7 mouse cellular contexts compared by ENCODE assay signal in genomic region chr1:152369139-152369538, GRCm38 (mm10). TPM values are rescaled to one million over a fixed set of nuclear protein-coding genes. Genes with fewer than 3 reads are reported as not detected.
DNase-seq lines count a peak whose midpoint lies in the region; ATAC-seq lines count a peak whose summit lies in the region.

No protein-coding gene starts in this region.

- peaks cover 7% of the 10 kb centered on the region; the same call in 1 of the 2 replicates for H3K36me3 ChIP-seq in forebrain, embryonic 13.5 days (ENCODE audit: poor library complexity, severe bottlenecking)

- no peak overlapping the region for H3K4me3 ChIP-seq in forebrain, embryonic 13.5 days

- H3K27me3 ChIP-seq in forebrain, embryonic 13.5 days = no peaks in the 10 kb centered on the region

- intact Hi-C loops in heart, postnatal 36 days (cut with DNase I) = loop anchor here (1.0 to 5.0 kb wide), 3 partner anchors 78 to 549 kb away; no protein-coding TSS in a partner anchor

- H3K9me3 ChIP-seq in forebrain, embryonic 13.5 days (replicated peaks) = no peaks in the 10 kb centered on the region

- peak; percentile 81 for ATAC-seq in forebrain, embryonic 13.5 days

- H3K4me1 ChIP-seq in forebrain, embryonic 13.5 days = peaks cover 6% of the 10 kb centered on the region; the same call in 1 of the 2 replicates

- no peak overlapping the region for H3K9ac ChIP-seq in forebrain, embryonic 13.5 days

- H3K27ac ChIP-seq in forebrain, embryonic 13.5 days = no peak overlapping the region

- H3K4me2 ChIP-seq in forebrain, embryonic 13.5 days = no peak overlapping the region

- DNase-seq in NIH3T3 (ENCODE audit: low read depth) = peak; percentile 88
- peak; percentile 4 for DNase-seq in c-Kit-positive CD71-positive TER-119-positive erythroid progenitor cells, embryonic 14.5 days (ENCODE audit: low spot score)
- DNase-seq in heart, postnatal 36 days = peak; percentile 57
- DNase-seq in layer of hippocampus, adult 9-11 months = peak; percentile 55
- DNase-seq in lung, postnatal 10 days = peak; percentile 82
- DNase-seq in retina, embryonic 14.5 days (ENCODE audit: low spot score) = peak; percentile 81

- WGBS in forebrain, embryonic 13.5 days = 30% methylated on average over 4 of the region's 4 CpGs

RNA-seq across cellular contexts. Expression of gene Tsen15, which starts 17.3 kb away (rescaled TPM):
- polyA plus RNA-seq in forebrain, embryonic 13.5 days (2015; fragmentation: Nextera tagmentation; extraction: Ambion mirVana) = 54.2 and 57.2 TPM in 2 replicates
- total RNA-seq in heart, postnatal 36 days (2021) = 10 to 100 TPM; 15.2 to 20.2 TPM

RNA-seq across cellular contexts. Expression of gene Colgalt2, which starts 30.5 kb away (rescaled TPM):
- polyA plus RNA-seq in forebrain, embryonic 13.5 days (2015; fragmentation: Nextera tagmentation; extraction: Ambion mirVana) = 1.3 and 1.5 TPM in 2 replicates
- 1 to 10 TPM; 3.3 to 3.7 TPM for total RNA-seq in heart, postnatal 36 days (2021)

Comparison
In these comparisons a context has a peak if more than half of its experiments do, and no peak if none do; other contexts are left out.
1. DNase-seq: peak in every context shown above with its lines; median percentile 88 in NIH3T3; 82 in lung, postnatal 10 days; 81 in retina, embryonic 14.5 days; 57 in heart, postnatal 36 days; 55 in layer of hippocampus, adult 9-11 months; 4 in c-Kit-positive CD71-positive TER-119-positive erythroid progenitor cells, embryonic 14.5 days.